Mouse (Mus musculus): ENCODE measurements around the gene Fpgs. TPM values are rescaled to one million over a fixed set of nuclear protein-coding genes. Genes with fewer than 3 reads are reported as not detected.

Fpgs gene
- polyA plus RNA-seq, 1 experiment from 2014 or later: 15.3 TPM

- Histone ChIP-seq H3K27me3 (ENCODE audit: control insufficient read depth, insufficient read depth, low read length) (no peaks in the 10 kb centered on the region), H3K4me3 (replicated peaks; ENCODE audit: low read depth, low read length) (peak overlapping the region; percentile 82), H3K27ac (replicated peaks; ENCODE audit: low read depth, low read length) (peak overlapping the region; percentile 86), H3K9me3 (ENCODE audit: control insufficient read depth, low read length) (no peaks in the 10 kb centered on the region), H3K36me3 (ENCODE audit: control insufficient read depth, insufficient read depth, low read length) (peaks cover 24% of the 10 kb centered on the region), H3K9ac (replicated peaks; ENCODE audit: low read length) (peak overlapping the region; percentile 85), H3K4me2 (ENCODE audit: low read length) (peak overlapping the region; percentile 82), H3K4me1 (ENCODE audit: control insufficient read depth, insufficient read depth, low read length) (peaks cover 18% of the 10 kb centered on the region)
- DNase-seq: peak; percentile 87
- ATAC-seq (ENCODE audit: low FRiP score, low TSS enrichment): peak; percentile 60
- WGBS: 2% methylated on average over 54 of the region's 58 CpGs
These were observed 37.6 kb upstream of the Fpgs start for GRCm38 (mm10) chr2:32741273-32742172.

DNA sequence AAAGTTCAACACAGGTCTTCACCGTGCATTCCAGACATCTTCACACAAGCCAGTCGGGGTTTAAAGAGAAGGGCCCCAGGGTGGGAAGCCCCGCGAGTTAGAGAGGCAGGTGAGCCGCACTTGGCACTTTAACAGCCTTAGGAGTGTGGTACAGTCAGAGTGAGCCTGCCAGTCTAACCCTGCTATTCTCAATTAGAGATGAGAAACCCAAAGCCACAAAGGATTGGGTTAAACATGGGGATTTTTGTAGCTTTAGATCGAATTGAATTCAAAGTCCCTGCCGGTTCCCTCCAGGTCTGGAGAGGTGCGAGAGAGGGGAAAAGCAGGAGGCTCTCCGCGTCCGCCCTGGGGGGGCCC is 36.9 kb upstream of the Fpgs start, which contains the start of gene 6330409D20Rik:
TSS of gene 6330409D20Rik (minus strand) at position 101 of the 357 bp plus-strand sequence.
- peaks cover 18% of the 10 kb centered on the region for H3K4me1 ChIP-seq (ENCODE audit: control insufficient read depth, insufficient read depth, low read length)
- H3K4me2 ChIP-seq (ENCODE audit: low read length): peak within 1 kb of the TSS; percentile 82
- no peaks in the 10 kb centered on the region for H3K9me3 ChIP-seq (ENCODE audit: control insufficient read depth, low read length)
- peaks cover 17% of the 10 kb centered on the region for H3K36me3 ChIP-seq (ENCODE audit: control insufficient read depth, insufficient read depth, low read length)
- H3K4me3 ChIP-seq (replicated peaks; ENCODE audit: low read depth, low read length): peak within 1 kb of the TSS; percentile 82
- 6% methylated on average over 11 of the region's 11 CpGs for WGBS
- ATAC-seq (ENCODE audit: low FRiP score, low TSS enrichment): no peak
- H3K9ac ChIP-seq (replicated peaks; ENCODE audit: low read length): peak within 1 kb of the TSS; percentile 85
- H3K27me3 ChIP-seq (ENCODE audit: control insufficient read depth, insufficient read depth, low read length): no peaks in the 10 kb centered on the region
- peak within 1 kb of the TSS; percentile 86 for H3K27ac ChIP-seq (replicated peaks; ENCODE audit: low read depth, low read length)
- DNase-seq: no peak

- H3K9me3 ChIP-seq (ENCODE audit: control insufficient read depth, low read length): no peaks in the 10 kb centered on the region
- no peak overlapping the region for H3K4me2 ChIP-seq (ENCODE audit: low read length)
- DNase-seq (no peak), ATAC-seq (ENCODE audit: low FRiP score, low TSS enrichment) (no peak)
- H3K4me1 ChIP-seq (ENCODE audit: control insufficient read depth, insufficient read depth, low read length): peaks cover 18% of the 10 kb centered on the region
- WGBS: 72% methylated on average over 4 of the region's 4 CpGs
- H3K36me3 ChIP-seq (ENCODE audit: control insufficient read depth, insufficient read depth, low read length): 0 out of 2 replicates have a peak, but pooled peaks cover 3% of the 10 kb centered on the region
- H3K27me3 ChIP-seq (ENCODE audit: control insufficient read depth, insufficient read depth, low read length): no peaks in the 10 kb centered on the region
- H3K4me3 ChIP-seq (replicated peaks; ENCODE audit: low read depth, low read length): no peak overlapping the region
- H3K27ac ChIP-seq (replicated peaks; ENCODE audit: low read depth, low read length): no peak overlapping the region
- H3K9ac ChIP-seq (replicated peaks; ENCODE audit: low read length): no peak overlapping the region
These were observed 35.4 kb upstream of the Fpgs start for GRCm38 (mm10) chr2:32739311-32739710.

- ATAC-seq (ENCODE audit: low FRiP score, low TSS enrichment) (no peak), DNase-seq (no peak)
- 55% methylated on average over 6 of the region's 6 CpGs for WGBS
- Histone ChIP-seq H3K36me3 (ENCODE audit: control insufficient read depth, insufficient read depth, low read length) (no peaks in the 10 kb centered on the region), H3K9me3 (ENCODE audit: control insufficient read depth, low read length) (no peaks in the 10 kb centered on the region), H3K4me3 (replicated peaks; ENCODE audit: low read depth, low read length) (no peak overlapping the region), H3K4me1 (ENCODE audit: control insufficient read depth, insufficient read depth, low read length) (peaks cover 9% of the 10 kb centered on the region; the same call in 1 of the 2 replicates), H3K9ac (replicated peaks; ENCODE audit: low read length) (no peak overlapping the region), H3K4me2 (ENCODE audit: low read length) (no peak overlapping the region), H3K27me3 (ENCODE audit: control insufficient read depth, insufficient read depth, low read length) (no peaks in the 10 kb centered on the region), H3K27ac (replicated peaks; ENCODE audit: low read depth, low read length) (no peak overlapping the region)
These were observed 33.1 kb upstream of the Fpgs start for GRCm38 (mm10) chr2:32737008-32737407.

- Histone ChIP-seq H3K9me3 (ENCODE audit: control insufficient read depth, low read length) (no peaks in the 10 kb centered on the region), H3K27me3 (ENCODE audit: control insufficient read depth, insufficient read depth, low read length) (no peaks in the 10 kb centered on the region), H3K4me3 (replicated peaks; ENCODE audit: low read depth, low read length) (no peak overlapping the region), H3K9ac (replicated peaks; ENCODE audit: low read length) (no peak overlapping the region), H3K36me3 (ENCODE audit: control insufficient read depth, insufficient read depth, low read length) (no peaks in the 10 kb centered on the region), H3K4me2 (ENCODE audit: low read length) (no peak overlapping the region), H3K4me1 (ENCODE audit: control insufficient read depth, insufficient read depth, low read length) (peaks cover 9% of the 10 kb centered on the region; the same call in 1 of the 2 replicates), H3K27ac (replicated peaks; ENCODE audit: low read depth, low read length) (no peak overlapping the region)
- 40% methylated on average over 3 of the region's 3 CpGs for WGBS
- ATAC-seq (ENCODE audit: low FRiP score, low TSS enrichment) (no peak), DNase-seq (no peak)
These were observed 32.4 kb upstream of the Fpgs start for GRCm38 (mm10) chr2:32736306-32736829.

- H3K9ac ChIP-seq (replicated peaks; ENCODE audit: low read length): 0 out of 2 replicates have a peak overlapping the region, but pooled peaks have one; percentile 6
- ATAC-seq (ENCODE audit: low FRiP score, low TSS enrichment): no peak
- H3K4me1 ChIP-seq (ENCODE audit: control insufficient read depth, insufficient read depth, low read length): no peaks in the 10 kb centered on the region
- no peaks in the 10 kb centered on the region for H3K27me3 ChIP-seq (ENCODE audit: control insufficient read depth, insufficient read depth, low read length)
- H3K4me2 ChIP-seq (ENCODE audit: low read length): no peak overlapping the region
- no peak for DNase-seq
- H3K36me3 ChIP-seq (ENCODE audit: control insufficient read depth, insufficient read depth, low read length): no peaks in the 10 kb centered on the region
- no peaks in the 10 kb centered on the region for H3K9me3 ChIP-seq (ENCODE audit: control insufficient read depth, low read length)
- 64% methylated on average over 4 of the region's 4 CpGs for WGBS
- no peak overlapping the region for H3K4me3 ChIP-seq (replicated peaks; ENCODE audit: low read depth, low read length)
- H3K27ac ChIP-seq (replicated peaks; ENCODE audit: low read depth, low read length): no peak overlapping the region; the same call in 1 of the 2 replicates
These were observed 31.0 kb upstream of the Fpgs start for GRCm38 (mm10) chr2:32734933-32735332.

DNA sequence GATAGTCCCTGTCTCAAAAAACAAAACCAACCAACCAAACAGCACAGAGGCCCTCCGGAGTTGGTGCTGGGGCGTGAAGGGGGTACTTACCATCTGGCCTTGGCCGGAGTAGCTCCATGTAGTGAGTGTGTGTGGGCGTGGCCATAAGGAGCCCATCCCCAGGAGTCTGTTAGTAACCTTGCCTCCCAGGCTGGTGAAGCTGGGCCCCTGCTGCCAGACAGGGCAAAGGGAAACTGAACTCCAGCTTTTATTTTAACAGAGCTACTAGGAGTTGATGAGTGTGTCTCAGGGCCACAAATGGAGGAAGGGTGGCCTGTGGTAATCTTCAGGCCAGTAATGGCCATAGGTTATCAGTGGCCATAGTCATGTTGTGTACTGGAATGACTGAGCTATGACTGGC is 30.5 kb upstream of the Fpgs start:
- WGBS: 37% methylated on average over 4 of the region's 4 CpGs
- DNase-seq (no peak), ATAC-seq (ENCODE audit: low FRiP score, low TSS enrichment) (no peak)
- Histone ChIP-seq H3K9me3 (ENCODE audit: control insufficient read depth, low read length) (no peaks in the 10 kb centered on the region), H3K36me3 (ENCODE audit: control insufficient read depth, insufficient read depth, low read length) (no peaks in the 10 kb centered on the region), H3K4me1 (ENCODE audit: control insufficient read depth, insufficient read depth, low read length) (no peaks in the 10 kb centered on the region), H3K4me3 (replicated peaks; ENCODE audit: low read depth, low read length) (no peak overlapping the region), H3K4me2 (ENCODE audit: low read length) (no peak overlapping the region), H3K9ac (replicated peaks; ENCODE audit: low read length) (0 out of 2 replicates have a peak overlapping the region, but pooled peaks have one; percentile 6), H3K27ac (replicated peaks; ENCODE audit: low read depth, low read length) (peak overlapping the region; percentile 13; the same call in 1 of the 2 replicates), H3K27me3 (ENCODE audit: control insufficient read depth, insufficient read depth, low read length) (no peaks in the 10 kb centered on the region)

GRCm38 (mm10) chr2:32732695-32733094 is 28.8 kb upstream of the Fpgs start:
- no peak for DNase-seq
- Histone ChIP-seq H3K4me3 (replicated peaks; ENCODE audit: low read depth, low read length) (no peak overlapping the region), H3K4me2 (ENCODE audit: low read length) (no peak overlapping the region), H3K4me1 (ENCODE audit: control insufficient read depth, insufficient read depth, low read length) (no peaks in the 10 kb centered on the region), H3K9ac (replicated peaks; ENCODE audit: low read length) (no peak overlapping the region), H3K36me3 (ENCODE audit: control insufficient read depth, insufficient read depth, low read length) (no peaks in the 10 kb centered on the region), H3K27me3 (ENCODE audit: control insufficient read depth, insufficient read depth, low read length) (no peaks in the 10 kb centered on the region), H3K27ac (replicated peaks; ENCODE audit: low read depth, low read length) (no peak overlapping the region), H3K9me3 (ENCODE audit: control insufficient read depth, low read length) (no peaks in the 10 kb centered on the region)
- 78% methylated on average over 6 of the region's 6 CpGs for WGBS
- ATAC-seq (ENCODE audit: low FRiP score, low TSS enrichment): no peak

Measured in midbrain, embryonic 14.5 days (tissue).